Mouse (Mus musculus): ENCODE results near the gene Ang2. TPM values are rescaled to one million over a fixed set of nuclear protein-coding genes. Genes with fewer than 3 reads are reported as not detected.
"Not testable (repeated sequence)": the region's sequence is repeated elsewhere in the genome, so short reads cannot be mapped to it uniquely, and the experiment has no call there.

Ang2 gene
- polyA plus RNA-seq, 1 experiment from 2014 or later, result not detected

- peak; percentile 62 for DNase-seq (ENCODE audit: extremely low spot score, low spot score)
- H3K36me3 ChIP-seq (replicated peaks); H3K4me3 ChIP-seq; H3K4me1 ChIP-seq; H3K27me3 ChIP-seq (ENCODE audit: poor library complexity, severe bottlenecking); H3K27ac ChIP-seq; H3K9me3 ChIP-seq: not testable (repeated sequence)
- 37% methylated on average over 9 of the region's 9 CpGs for WGBS
Observed at GRCm38 (mm10) chr14:51172095-51172865, 26.7 kb downstream of the Ang2 start.

- H3K4me3 ChIP-seq, result no peak overlapping the region
- no peaks in the 10 kb centered on the region for H3K4me1 ChIP-seq
- no peak for DNase-seq (ENCODE audit: extremely low spot score, low spot score)
- H3K36me3 ChIP-seq (replicated peaks), result no peaks in the 10 kb centered on the region
- no peak overlapping the region for H3K27ac ChIP-seq
- H3K27me3 ChIP-seq (ENCODE audit: poor library complexity, severe bottlenecking), result no peaks in the 10 kb centered on the region
- H3K9me3 ChIP-seq, result no peaks in the 10 kb centered on the region
Observed at GRCm38 (mm10) chr14:51166068-51166467, 32.9 kb downstream of the Ang2 start.

GRCm38 (mm10) chr14:51165435-51165834, 33.5 kb downstream of the Ang2 start:
- WGBS, result 91% methylated on average over 1 of the region's 1 CpGs
- DNase-seq (ENCODE audit: extremely low spot score, low spot score), result no peak
- H3K4me3 ChIP-seq, result no peak overlapping the region

GRCm38 (mm10) chr14:51163323-51163722, 35.6 kb downstream of the Ang2 start:
- H3K36me3 ChIP-seq (replicated peaks); H3K27ac ChIP-seq; DNase-seq (ENCODE audit: extremely low spot score, low spot score); H3K4me3 ChIP-seq; H3K27me3 ChIP-seq (ENCODE audit: poor library complexity, severe bottlenecking); H3K4me1 ChIP-seq; H3K9me3 ChIP-seq: not testable (repeated sequence)
- WGBS, result 92% methylated on average over 6 of the region's 6 CpGs

More at GRCm38 (mm10) chr14:51165435-51165834, 33.5 kb downstream of the Ang2 start:
- Histone ChIP-seq H3K9me3 (no peaks in the 10 kb centered on the region), H3K36me3 (replicated peaks) (no peaks in the 10 kb centered on the region), H3K27ac (no peak overlapping the region), H3K27me3 (ENCODE audit: poor library complexity, severe bottlenecking) (no peaks in the 10 kb centered on the region), H3K4me1 (no peaks in the 10 kb centered on the region)

GRCm38 (mm10) chr14:51161976-51162375, 37.0 kb downstream of the Ang2 start, which contains the start of gene Rnase2b:
Gene Rnase2b (plus strand): TSS chr14:51162260.
- WGBS, result 93% methylated on average over 3 of the region's 3 CpGs
- H3K9me3 ChIP-seq; H3K4me3 ChIP-seq; H3K27me3 ChIP-seq (ENCODE audit: poor library complexity, severe bottlenecking); DNase-seq (ENCODE audit: extremely low spot score, low spot score); H3K4me1 ChIP-seq; H3K36me3 ChIP-seq (replicated peaks); H3K27ac ChIP-seq: not testable (repeated sequence)

GRCm38 (mm10) chr14:51157072-51157471, 41.9 kb downstream of the Ang2 start:
- WGBS, result 80% methylated on average over 1 of the region's 1 CpGs
- Histone ChIP-seq H3K4me3 (no peak overlapping the region), H3K27ac (no peak overlapping the region), H3K4me1 (peaks cover 3% of the 10 kb centered on the region; the same call in 1 of the 2 replicates), H3K27me3 (ENCODE audit: poor library complexity, severe bottlenecking) (no peaks in the 10 kb centered on the region), H3K9me3 (no peaks in the 10 kb centered on the region), H3K36me3 (replicated peaks) (no peaks in the 10 kb centered on the region)
- DNase-seq (ENCODE audit: extremely low spot score, low spot score), result no peak

- no peaks in the 10 kb centered on the region for H3K9me3 ChIP-seq
- H3K27me3 ChIP-seq (ENCODE audit: poor library complexity, severe bottlenecking), result no peaks in the 10 kb centered on the region
- 91% methylated on average over 4 of the region's 4 CpGs for WGBS
- no peaks in the 10 kb centered on the region for H3K36me3 ChIP-seq (replicated peaks)
- no peak overlapping the region for H3K4me3 ChIP-seq
- H3K4me1 ChIP-seq, result peaks cover 3% of the 10 kb centered on the region; the same call in 1 of the 2 replicates
- DNase-seq (ENCODE audit: extremely low spot score, low spot score), result no peak
- no peak overlapping the region for H3K27ac ChIP-seq
Observed at GRCm38 (mm10) chr14:51156736-51157068, 42.2 kb downstream of the Ang2 start.

- H3K27me3 ChIP-seq (ENCODE audit: poor library complexity, severe bottlenecking), result no peaks in the 10 kb centered on the region
- 88% methylated on average over 5 of the region's 5 CpGs for WGBS
- DNase-seq (ENCODE audit: extremely low spot score, low spot score), result no peak
- no peaks in the 10 kb centered on the region for H3K36me3 ChIP-seq (replicated peaks)
- no peak overlapping the region for H3K27ac ChIP-seq
- H3K4me1 ChIP-seq, result peaks cover 3% of the 10 kb centered on the region; the same call in 1 of the 2 replicates
- H3K9me3 ChIP-seq, result no peaks in the 10 kb centered on the region
- no peak overlapping the region for H3K4me3 ChIP-seq
Observed at GRCm38 (mm10) chr14:51156056-51156735, 42.8 kb downstream of the Ang2 start.

- Histone ChIP-seq H3K27me3 (ENCODE audit: poor library complexity, severe bottlenecking) (no peaks in the 10 kb centered on the region), H3K36me3 (replicated peaks) (no peaks in the 10 kb centered on the region), H3K4me1 (peaks cover 3% of the 10 kb centered on the region; the same call in 1 of the 2 replicates), H3K9me3 (no peaks in the 10 kb centered on the region), H3K27ac (no peak overlapping the region), H3K4me3 (no peak overlapping the region)
- WGBS, result 87% methylated on average over 5 of the region's 5 CpGs
- DNase-seq (ENCODE audit: extremely low spot score, low spot score), result no peak
Observed at GRCm38 (mm10) chr14:51152249-51152870, 46.6 kb downstream of the Ang2 start.

- H3K4me1 ChIP-seq, result peaks cover 12% of the 10 kb centered on the region
- 92% methylated on average over 3 of the region's 3 CpGs for WGBS
- H3K4me3 ChIP-seq, result no peak overlapping the region
- no peak for DNase-seq (ENCODE audit: extremely low spot score, low spot score)
- H3K27me3 ChIP-seq (ENCODE audit: poor library complexity, severe bottlenecking), result no peaks in the 10 kb centered on the region
- no peaks in the 10 kb centered on the region for H3K9me3 ChIP-seq
- no peak overlapping the region for H3K27ac ChIP-seq
- H3K36me3 ChIP-seq (replicated peaks), result no peaks in the 10 kb centered on the region
Observed at GRCm38 (mm10) chr14:51150206-51150831, 48.6 kb downstream of the Ang2 start.

GRCm38 (mm10) chr14:51149164-51149563, 49.8 kb downstream of the Ang2 start:
- Histone ChIP-seq H3K36me3 (replicated peaks) (no peaks in the 10 kb centered on the region), H3K9me3 (no peaks in the 10 kb centered on the region), H3K27me3 (ENCODE audit: poor library complexity, severe bottlenecking) (no peaks in the 10 kb centered on the region), H3K4me3 (no peak overlapping the region), H3K4me1 (peaks cover 12% of the 10 kb centered on the region), H3K27ac (no peak overlapping the region)
- DNase-seq (ENCODE audit: extremely low spot score, low spot score), result no peak
- WGBS, result 66% methylated on average over 5 of the region's 5 CpGs

- no peaks in the 10 kb centered on the region for H3K36me3 ChIP-seq (replicated peaks)
- DNase-seq (ENCODE audit: extremely low spot score, low spot score), result no peak
- H3K27me3 ChIP-seq (ENCODE audit: poor library complexity, severe bottlenecking), result no peaks in the 10 kb centered on the region
- peaks cover 9% of the 10 kb centered on the region for H3K4me1 ChIP-seq
- H3K27ac ChIP-seq, result no peak overlapping the region
- WGBS, result 82% methylated on average over 3 of the region's 3 CpGs
- no peaks in the 10 kb centered on the region for H3K9me3 ChIP-seq
- H3K4me3 ChIP-seq, result no peak overlapping the region
Observed at GRCm38 (mm10) chr14:51148006-51148405, 50.9 kb downstream of the Ang2 start.

GRCm38 (mm10) chr14:51146685-51147084, 52.3 kb downstream of the Ang2 start, which contains the start of gene Rnase1:
Gene Rnase1 (minus strand): TSS chr14:51146785.
- 52% methylated on average over 2 of the region's 2 CpGs for WGBS
- Histone ChIP-seq H3K4me3 (no peak within 1 kb of the TSS), H3K9me3 (no peaks in the 10 kb centered on the region), H3K36me3 (replicated peaks) (no peaks in the 10 kb centered on the region), H3K27ac (no peak within 1 kb of the TSS), H3K27me3 (ENCODE audit: poor library complexity, severe bottlenecking) (no peaks in the 10 kb centered on the region), H3K4me1 (peaks cover 9% of the 10 kb centered on the region)
- DNase-seq (ENCODE audit: extremely low spot score, low spot score), result no peak

Measured in forebrain, embryonic 10.5 days (tissue).